Mouse (Mus musculus): ENCODE data around the gene Ube2m. TPM values are rescaled to one million over a fixed set of nuclear protein-coding genes. Genes with fewer than 3 reads are reported as not detected.
A peak's percentile ranks its signal among the peaks of the same experiment; 100 is the strongest.

The Ube2m gene
- total and polyA plus RNA-seq, 3 experiments: 134 to 272 (median 244) TPM

GRCm38 (mm10) chr7:13053961-13054286, 15.8 kb upstream of the Ube2m start:
- peaks cover 0 to 10% of the 10 kb centered on the region in 2 experiments; a peak in 1 of 4 replicates for H3K4me1 ChIP-seq (ENCODE audit: control insufficient read depth in 1 of 2, insufficient read depth in 2 of 2)
- H3K79me2 ChIP-seq (replicated peaks; ENCODE audit: control insufficient read depth, extremely low read depth, insufficient read depth, poor library complexity, severe bottlenecking): no peaks in the 10 kb centered on the region
- H3K27ac ChIP-seq (ENCODE audit: insufficient read depth, low read depth): no peak overlapping the region
- H3K4me3 ChIP-seq (replicated peaks in 1 of 3; ENCODE audit: low read depth in 2 of 3, low read length in 2 of 3, poor library complexity in 1 of 3): peak overlapping the region; percentile 65 to 68 (median 66)
- in situ Hi-C loops (cut with MboI; ENCODE audit: low pct_ligation_motif_present, low pct_unique_long_range_greater_than_20kb, low sequenced_read_pairs): loop anchor here (25.0 kb wide), 2 partner anchors 233 to 1258 kb away; partner anchors contain the start of genes Lig1 and Zswim9
- no peaks in the 10 kb centered on the region for H3K36me3 ChIP-seq (replicated peaks in 1 of 2; ENCODE audit: control insufficient read depth in 1 of 2, insufficient read depth in 1 of 2, low read length in 1 of 2)
- no peak for DNase-seq (ENCODE audit: extremely low read depth)
- TF ChIP-seq SIN3A (IDR thresholded peaks at IDR 0.05; ENCODE audit: low read length): no peak
- TF ChIP-seq POLR2A (IDR thresholded peaks at IDR 0.05; ENCODE audit: low read depth, low read length): no peak
- no peak for TF ChIP-seq UBTF (IDR thresholded peaks at IDR 0.05; ENCODE audit: low read depth, low read length)
- TF ChIP-seq ETS1 (conservative IDR thresholded peaks at IDR 0.05; ENCODE audit: low read depth, low read length): no peak
- TF ChIP-seq SMC3 (IDR thresholded peaks at IDR 0.05; ENCODE audit: low read depth, low read length): no peak
- TF ChIP-seq EP300 (IDR thresholded peaks at IDR 0.05; ENCODE audit: low read length): no peak
- TF ChIP-seq BHLHE40 (IDR thresholded peaks at IDR 0.05; ENCODE audit: low read depth, low read length): no peak
- no peak for TF ChIP-seq GABPA (IDR thresholded peaks at IDR 0.05; ENCODE audit: insufficient replicate concordance, low read depth, low read length)
- no peak for TF ChIP-seq MYC (IDR thresholded peaks at IDR 0.05; ENCODE audit: low read depth, low read length)
- TF ChIP-seq JUN (IDR thresholded peaks at IDR 0.05; ENCODE audit: insufficient read depth, low read depth, low read length): no peak
- no peak for TF ChIP-seq POLR2AphosphoS2 (IDR thresholded peaks at IDR 0.05; ENCODE audit: low read depth, low read length)
- TF ChIP-seq CHD2 (IDR thresholded peaks at IDR 0.05; ENCODE audit: low read length): no peak
- TF ChIP-seq TCF12 (IDR thresholded peaks at IDR 0.05; ENCODE audit: low read depth, low read length): no peak
- no peak for TF ChIP-seq NRF1 (IDR thresholded peaks at IDR 0.05; ENCODE audit: low read depth, low read length)
- no peak for TF ChIP-seq USF2 (conservative IDR thresholded peaks at IDR 0.05; ENCODE audit: low read depth, low read length)
- no peak for TF ChIP-seq CHD1 (IDR thresholded peaks at IDR 0.05; ENCODE audit: low read depth, low read length)
- no peak for TF ChIP-seq IRF4 (IDR thresholded peaks at IDR 0.05; ENCODE audit: low read depth, low read length)
- no peak for TF ChIP-seq RCOR1 (conservative IDR thresholded peaks at IDR 0.05; ENCODE audit: low read depth, low read length)
- TF ChIP-seq NELFE (IDR thresholded peaks at IDR 0.05; ENCODE audit: low read depth, low read length): no peak
- no peak for TF ChIP-seq KAT2A (IDR thresholded peaks at IDR 0.05; ENCODE audit: insufficient replicate concordance, low read length)
- H3K9ac ChIP-seq (ENCODE audit: insufficient read depth, low read depth): no peak overlapping the region
- no peaks in the 10 kb centered on the region for H3K9me3 ChIP-seq (replicated peaks; ENCODE audit: low read length)
- dilution Hi-C loops (cut with MboI; ENCODE audit: extremely low pct_ligation_motif_present, extremely low pct_unique_long_range_greater_than_20kb, low sequenced_read_pairs): no loop called here
- H3K27me3 ChIP-seq (replicated peaks): peaks cover 26% of the 10 kb centered on the region
- 0 out of 2 replicates have a peak overlapping the region, but pooled peaks have one; percentile 2 for H3K4me2 ChIP-seq (ENCODE audit: insufficient read depth, low read depth, poor library complexity, severe bottlenecking)

DNA sequence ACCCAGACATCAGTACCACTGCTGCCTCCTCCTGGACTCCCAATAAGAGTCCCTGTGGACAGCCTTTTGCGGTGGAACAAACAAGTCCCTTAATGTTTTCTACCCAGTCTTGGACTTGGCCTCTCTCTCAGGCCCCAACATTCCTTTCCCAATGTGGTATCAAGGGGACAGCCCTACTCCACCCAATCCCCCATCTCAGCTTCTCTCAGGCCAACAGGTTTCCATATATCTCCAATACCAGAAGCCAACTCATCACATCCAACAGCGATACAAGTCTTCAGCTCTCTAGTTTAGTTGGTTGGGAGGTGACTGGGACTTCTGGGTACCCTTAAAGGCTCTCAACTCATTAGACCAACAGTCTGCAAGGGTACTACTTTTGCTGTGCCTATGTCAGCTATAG, 15.4 kb upstream of the Ube2m start:
- Histone ChIP-seq H3K4me3 (replicated peaks in 1 of 3; ENCODE audit: low read depth in 2 of 3, low read length in 2 of 3, poor library complexity in 1 of 3) (no peak overlapping the region), H3K9ac (ENCODE audit: insufficient read depth, low read depth) (no peak overlapping the region)

More for the DNA sequence above, 15.4 kb upstream of the Ube2m start:
- Histone ChIP-seq H3K4me2 (ENCODE audit: insufficient read depth, low read depth, poor library complexity, severe bottlenecking) (no peak overlapping the region), H3K36me3 (replicated peaks in 1 of 2; ENCODE audit: control insufficient read depth in 1 of 2, insufficient read depth in 1 of 2, low read length in 1 of 2) (no peaks in the 10 kb centered on the region), H3K4me1 (ENCODE audit: control insufficient read depth in 1 of 2, insufficient read depth in 2 of 2) (peaks cover 0 to 10% of the 10 kb centered on the region in 2 experiments; a peak in 1 of 4 replicates), H3K27ac (ENCODE audit: insufficient read depth, low read depth) (no peak overlapping the region), H3K79me2 (replicated peaks; ENCODE audit: control insufficient read depth, extremely low read depth, insufficient read depth, poor library complexity, severe bottlenecking) (no peaks in the 10 kb centered on the region), H3K27me3 (replicated peaks) (peaks cover 26% of the 10 kb centered on the region), H3K9me3 (replicated peaks; ENCODE audit: low read length) (no peaks in the 10 kb centered on the region)
- DNase-seq (ENCODE audit: extremely low read depth): no peak
- in situ Hi-C loops (cut with MboI; ENCODE audit: low pct_ligation_motif_present, low pct_unique_long_range_greater_than_20kb, low sequenced_read_pairs) (loop anchor here (25.0 kb wide), 2 partner anchors 234 to 1259 kb away; partner anchors contain the start of genes Lig1 and Zswim9), dilution Hi-C loops (cut with MboI; ENCODE audit: extremely low pct_ligation_motif_present, extremely low pct_unique_long_range_greater_than_20kb, low sequenced_read_pairs) (no loop called here)
- TF ChIP-seq TCF12 (IDR thresholded peaks at IDR 0.05; ENCODE audit: low read depth, low read length) (no peak), RCOR1 (conservative IDR thresholded peaks at IDR 0.05; ENCODE audit: low read depth, low read length) (no peak), USF1 (IDR thresholded peaks at IDR 0.05; ENCODE audit: low read depth, low read length) (no peak), MAX (IDR thresholded peaks at IDR 0.05; ENCODE audit: low read length) (no peak), MAFK (IDR thresholded peaks at IDR 0.05; ENCODE audit: insufficient replicate concordance, low read length) (no peak), GABPA (IDR thresholded peaks at IDR 0.05; ENCODE audit: insufficient replicate concordance, low read depth, low read length) (no peak), ZKSCAN1 (IDR thresholded peaks at IDR 0.05; ENCODE audit: borderline replicate concordance, low read depth, low read length) (no peak), UBTF (IDR thresholded peaks at IDR 0.05; ENCODE audit: low read depth, low read length) (no peak), E2F4 (IDR thresholded peaks at IDR 0.05; ENCODE audit: insufficient replicate concordance, low read depth, low read length) (no peak), ZMIZ1 (IDR thresholded peaks at IDR 0.05; ENCODE audit: low read depth, low read length) (no peak), MYC (IDR thresholded peaks at IDR 0.05; ENCODE audit: low read depth, low read length) (no peak), SMC3 (IDR thresholded peaks at IDR 0.05; ENCODE audit: low read depth, low read length) (no peak), NELFE (IDR thresholded peaks at IDR 0.05; ENCODE audit: low read depth, low read length) (no peak), ZC3H11A (IDR thresholded peaks at IDR 0.05; ENCODE audit: low read depth, low read length) (no peak), MAZ (IDR thresholded peaks at IDR 0.05; ENCODE audit: low read depth, low read length) (no peak)

All from CH12.LX (cell line).